Mouse (Mus musculus): ENCODE results near the gene Ifih1. TPM values are rescaled to one million over a fixed set of nuclear protein-coding genes. Genes with fewer than 3 reads are reported as not detected.
A peak's percentile ranks its signal among the peaks of the same experiment; 100 is the strongest.

The Ifih1 gene
- polyA plus RNA-seq (2012) = 0.08 TPM in 2 replicates

DNA sequence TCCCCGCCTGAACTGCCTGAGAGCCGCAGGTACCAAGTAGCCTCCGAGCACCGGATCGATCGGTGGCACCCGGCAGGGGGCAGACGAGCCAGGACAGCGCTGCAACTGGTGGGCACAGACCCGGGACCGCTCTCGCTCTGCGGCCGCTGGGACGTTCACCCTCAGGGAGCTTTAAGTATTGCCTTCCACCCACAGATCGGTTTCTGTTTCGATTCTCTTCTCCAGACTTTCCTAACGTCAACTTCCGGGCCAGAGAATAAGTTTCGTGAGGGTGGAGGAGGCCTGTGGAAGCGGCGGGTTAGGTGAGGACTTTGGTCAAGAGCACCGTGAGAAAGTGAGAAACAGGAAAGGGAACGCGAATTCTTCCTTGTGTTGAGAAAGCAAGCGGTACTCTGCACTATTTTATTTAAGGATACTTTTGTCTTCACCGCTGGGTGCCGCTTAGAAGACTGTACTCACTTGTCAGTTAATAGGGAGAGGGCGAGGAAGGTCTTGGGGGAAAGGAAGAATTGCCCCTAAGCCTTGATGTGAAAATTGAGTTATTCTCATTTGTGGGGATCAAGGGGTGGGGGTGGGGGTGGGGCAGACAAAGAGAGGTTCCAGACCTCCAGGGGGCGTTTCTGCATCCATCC lies at the start of gene Ifih1:
TSS of gene Ifih1 (minus strand) at position 242 of the 632 bp plus-strand sequence.
- Histone ChIP-seq H3K4me1 (ENCODE audit: control insufficient read depth) (peaks cover 25% of the 10 kb centered on the region), H3K27me3 (ENCODE audit: control insufficient read depth) (no peaks in the 10 kb centered on the region), H3K36me3 (ENCODE audit: control insufficient read depth) (no peaks in the 10 kb centered on the region), H3K9me3 (ENCODE audit: control insufficient read depth, low read length) (no peaks in the 10 kb centered on the region), H3K4me3 (replicated peaks) (peak within 1 kb of the TSS; percentile 75)
- TF ChIP-seq GATA1 (IDR thresholded peaks at IDR 0.05; ENCODE audit: low read length) (no peak), TAL1 (IDR thresholded peaks at IDR 0.05; ENCODE audit: low read length) (no peak)

DNA sequence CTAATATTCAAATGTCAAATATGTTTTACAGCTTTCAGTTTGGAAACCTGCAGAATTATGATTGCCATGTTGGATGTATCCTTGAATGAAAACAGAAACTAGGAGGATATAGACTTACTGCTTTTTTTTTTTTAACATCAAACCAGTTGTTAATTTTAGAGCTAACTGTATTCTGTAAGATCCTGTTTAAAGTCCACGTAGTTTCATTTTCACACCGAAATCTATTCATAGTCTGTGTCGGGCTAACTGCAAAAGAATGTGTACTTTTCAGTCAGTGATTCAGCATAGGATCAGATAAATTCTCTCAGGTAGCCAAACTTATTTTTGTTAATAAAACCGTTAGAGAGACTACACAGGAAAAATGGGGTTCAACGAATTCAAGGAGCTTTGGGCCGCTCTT lies 39.9 kb upstream of the Ifih1 start:
- Histone ChIP-seq H3K9me3 (ENCODE audit: control insufficient read depth, low read length) (no peaks in the 10 kb centered on the region), H3K27me3 (ENCODE audit: control insufficient read depth) (no peaks in the 10 kb centered on the region), H3K4me3 (replicated peaks) (no peak overlapping the region), H3K4me1 (ENCODE audit: control insufficient read depth) (no peaks in the 10 kb centered on the region), H3K36me3 (ENCODE audit: control insufficient read depth) (no peaks in the 10 kb centered on the region)
- no peak for TF ChIP-seq GATA1 (IDR thresholded peaks at IDR 0.05; ENCODE audit: low read length)
- TF ChIP-seq TAL1 (IDR thresholded peaks at IDR 0.05; ENCODE audit: low read length) = no peak

DNA sequence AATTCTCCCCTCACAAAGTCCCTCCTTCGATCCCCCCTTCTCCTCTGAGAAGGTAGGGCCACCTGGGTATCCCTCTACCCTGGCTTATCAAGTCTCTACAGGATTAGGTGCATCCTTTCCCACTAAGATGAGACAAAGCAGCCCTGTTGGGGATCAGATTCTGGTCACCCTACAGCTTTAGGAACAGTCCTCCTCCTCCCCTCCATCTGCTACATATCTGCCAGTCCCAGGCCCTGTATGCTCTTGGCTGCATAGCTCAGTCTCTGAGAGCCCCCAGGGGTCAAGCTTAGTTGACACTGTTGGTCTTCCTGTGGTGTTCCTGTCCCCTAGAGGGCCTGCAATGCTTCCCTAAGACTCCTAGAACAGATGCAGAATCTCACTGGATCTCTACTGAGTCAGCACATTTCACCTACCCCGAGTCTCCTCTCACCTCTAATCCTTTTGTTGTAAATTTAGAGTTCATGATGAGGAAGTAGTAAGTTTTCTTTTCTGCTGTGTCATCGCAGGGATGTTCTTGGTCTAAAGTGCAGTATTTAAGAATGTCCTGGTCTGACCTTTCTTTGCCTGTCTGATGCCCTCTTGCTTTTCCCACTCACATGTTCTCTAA lies 39.0 kb upstream of the Ifih1 start:
- Histone ChIP-seq H3K27me3 (ENCODE audit: control insufficient read depth) (no peaks in the 10 kb centered on the region), H3K36me3 (ENCODE audit: control insufficient read depth) (no peaks in the 10 kb centered on the region), H3K4me1 (ENCODE audit: control insufficient read depth) (no peaks in the 10 kb centered on the region), H3K4me3 (replicated peaks) (no peak overlapping the region), H3K9me3 (ENCODE audit: control insufficient read depth, low read length) (no peaks in the 10 kb centered on the region)
- TF ChIP-seq GATA1 (IDR thresholded peaks at IDR 0.05; ENCODE audit: low read length) (no peak), TAL1 (IDR thresholded peaks at IDR 0.05; ENCODE audit: low read length) (no peak)

DNA sequence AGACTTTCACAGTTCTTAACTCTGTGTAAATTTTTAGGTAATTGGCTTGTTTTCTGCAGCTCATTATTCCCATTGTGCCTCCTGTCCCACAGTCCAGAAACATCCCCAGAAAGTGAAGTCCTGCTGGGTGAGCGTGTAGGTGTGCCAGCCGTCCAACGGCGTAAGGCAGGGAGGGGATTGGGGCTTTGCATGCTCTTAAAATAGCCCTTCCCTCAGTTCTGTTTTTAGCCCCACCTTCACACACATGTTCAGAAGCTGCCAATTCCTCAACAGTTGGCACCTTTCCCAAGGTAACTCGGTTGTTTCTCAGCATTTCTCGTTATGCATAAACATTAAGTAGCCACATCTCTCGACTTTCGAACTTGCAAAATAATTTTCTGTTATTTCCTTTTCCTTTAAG lies 35.6 kb upstream of the Ifih1 start:
- TF ChIP-seq TAL1 (IDR thresholded peaks at IDR 0.05; ENCODE audit: low read length) (no peak), GATA1 (IDR thresholded peaks at IDR 0.05; ENCODE audit: low read length) (no peak)
- Histone ChIP-seq H3K9me3 (ENCODE audit: control insufficient read depth, low read length) (no peaks in the 10 kb centered on the region), H3K36me3 (ENCODE audit: control insufficient read depth) (no peaks in the 10 kb centered on the region), H3K27me3 (ENCODE audit: control insufficient read depth) (no peaks in the 10 kb centered on the region), H3K4me3 (replicated peaks) (no peak overlapping the region), H3K4me1 (ENCODE audit: control insufficient read depth) (no peaks in the 10 kb centered on the region)

DNA sequence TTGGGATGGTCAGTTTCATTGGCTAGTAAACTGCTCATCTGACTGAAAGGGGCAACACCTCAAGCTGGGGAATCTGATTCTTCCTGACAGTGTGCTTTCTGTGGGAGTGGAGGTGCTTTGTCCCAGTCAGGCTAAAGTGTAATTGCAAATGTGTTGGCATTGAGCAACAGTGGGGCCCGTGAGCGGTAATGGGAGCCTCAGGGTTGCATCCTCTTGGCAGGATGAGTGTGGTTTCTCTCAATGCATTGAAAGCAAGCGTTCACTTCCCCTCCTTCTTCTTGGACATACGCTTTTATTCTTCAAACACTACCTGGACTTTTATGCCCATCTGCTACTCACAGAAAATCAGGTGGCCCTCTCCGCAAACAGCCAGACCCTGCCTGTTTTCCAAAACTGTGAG lies 26.7 kb upstream of the Ifih1 start:
- peaks cover 2% of the 10 kb centered on the region for H3K4me1 ChIP-seq (ENCODE audit: control insufficient read depth)
- H3K27me3 ChIP-seq (ENCODE audit: control insufficient read depth) = no peaks in the 10 kb centered on the region
- no peaks in the 10 kb centered on the region for H3K36me3 ChIP-seq (ENCODE audit: control insufficient read depth)
- TF ChIP-seq TAL1 (IDR thresholded peaks at IDR 0.05; ENCODE audit: low read length) = no peak
- no peak for TF ChIP-seq GATA1 (IDR thresholded peaks at IDR 0.05; ENCODE audit: low read length)
- no peaks in the 10 kb centered on the region for H3K9me3 ChIP-seq (ENCODE audit: control insufficient read depth, low read length)
- no peak overlapping the region for H3K4me3 ChIP-seq (replicated peaks)

DNA sequence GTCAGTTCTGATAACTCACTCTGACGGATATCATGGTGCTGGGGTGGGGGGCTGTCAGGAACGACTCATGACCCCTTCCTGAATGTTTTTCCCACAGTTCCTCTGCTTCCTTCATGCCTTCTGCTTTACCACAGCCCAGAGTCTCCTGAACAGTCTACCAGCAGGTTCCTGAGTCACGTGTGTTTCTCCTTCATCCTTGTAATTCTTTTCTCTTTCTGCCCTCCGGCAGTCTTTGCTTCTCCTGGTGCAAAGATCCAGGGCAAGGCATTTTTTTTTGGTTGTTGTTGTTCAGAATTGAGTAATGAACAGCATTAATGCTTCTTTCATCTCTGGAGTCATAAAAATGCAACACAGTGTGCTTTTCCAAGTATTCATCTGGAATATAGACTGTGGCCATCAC lies 24.7 kb upstream of the Ifih1 start:
- Histone ChIP-seq H3K9me3 (ENCODE audit: control insufficient read depth, low read length) (no peaks in the 10 kb centered on the region), H3K4me1 (ENCODE audit: control insufficient read depth) (peaks cover 2% of the 10 kb centered on the region), H3K36me3 (ENCODE audit: control insufficient read depth) (no peaks in the 10 kb centered on the region), H3K27me3 (ENCODE audit: control insufficient read depth) (no peaks in the 10 kb centered on the region), H3K4me3 (replicated peaks) (no peak overlapping the region)
- TF ChIP-seq TAL1 (IDR thresholded peaks at IDR 0.05; ENCODE audit: low read length) (no peak), GATA1 (IDR thresholded peaks at IDR 0.05; ENCODE audit: low read length) (no peak)

DNA sequence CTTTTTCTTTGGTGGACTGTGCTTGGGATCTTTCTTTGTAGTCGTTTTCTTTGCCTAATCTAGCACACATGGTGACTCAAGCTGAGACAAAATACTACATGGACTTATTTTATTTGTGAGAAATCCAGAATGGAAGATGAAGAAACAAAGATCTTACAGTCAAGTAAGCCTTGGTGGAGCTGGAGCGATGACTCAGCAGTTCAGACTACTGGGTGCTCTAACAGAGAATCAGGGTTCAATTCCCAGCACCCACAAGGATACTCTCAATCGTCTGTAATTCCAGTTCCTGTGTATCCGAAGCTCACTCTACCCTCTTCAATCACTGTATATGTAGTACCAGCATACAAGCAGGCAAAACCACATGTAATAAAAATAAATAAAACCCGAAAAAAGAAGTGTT lies 24.2 kb upstream of the Ifih1 start:
- H3K4me1 ChIP-seq (ENCODE audit: control insufficient read depth) = peaks cover 2% of the 10 kb centered on the region
- no peaks in the 10 kb centered on the region for H3K27me3 ChIP-seq (ENCODE audit: control insufficient read depth)
- no peaks in the 10 kb centered on the region for H3K9me3 ChIP-seq (ENCODE audit: control insufficient read depth, low read length)
- no peaks in the 10 kb centered on the region for H3K36me3 ChIP-seq (ENCODE audit: control insufficient read depth)
- TF ChIP-seq GATA1 (IDR thresholded peaks at IDR 0.05; ENCODE audit: low read length) (no peak), TAL1 (IDR thresholded peaks at IDR 0.05; ENCODE audit: low read length) (no peak)
- H3K4me3 ChIP-seq (replicated peaks) = no peak overlapping the region

DNA sequence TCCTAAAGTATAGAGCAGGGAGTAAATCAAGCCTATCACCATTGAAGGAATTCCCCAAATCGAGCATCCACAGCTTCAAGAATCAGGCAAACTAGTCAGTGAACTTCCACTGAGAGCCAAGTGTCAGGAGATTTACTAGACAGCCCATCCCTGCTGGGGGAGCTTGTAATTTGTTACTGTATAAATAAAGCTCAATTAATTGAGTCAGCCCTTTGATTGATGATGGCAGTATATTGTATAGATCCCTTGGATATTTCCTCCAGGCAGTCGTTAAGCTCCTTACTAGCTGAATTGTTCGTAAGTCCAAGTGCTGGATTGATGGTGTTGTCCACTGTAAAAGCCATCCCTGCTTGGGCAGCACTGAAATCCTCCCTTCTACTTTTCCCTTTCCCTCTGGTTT lies 23.8 kb upstream of the Ifih1 start:
- Histone ChIP-seq H3K36me3 (ENCODE audit: control insufficient read depth) (no peaks in the 10 kb centered on the region), H3K4me3 (replicated peaks) (no peak overlapping the region), H3K4me1 (ENCODE audit: control insufficient read depth) (peaks cover 2% of the 10 kb centered on the region), H3K9me3 (ENCODE audit: control insufficient read depth, low read length) (no peaks in the 10 kb centered on the region), H3K27me3 (ENCODE audit: control insufficient read depth) (peaks cover 2% of the 10 kb centered on the region)
- TF ChIP-seq TAL1 (IDR thresholded peaks at IDR 0.05; ENCODE audit: low read length) = no peak
- TF ChIP-seq GATA1 (IDR thresholded peaks at IDR 0.05; ENCODE audit: low read length) = no peak

DNA sequence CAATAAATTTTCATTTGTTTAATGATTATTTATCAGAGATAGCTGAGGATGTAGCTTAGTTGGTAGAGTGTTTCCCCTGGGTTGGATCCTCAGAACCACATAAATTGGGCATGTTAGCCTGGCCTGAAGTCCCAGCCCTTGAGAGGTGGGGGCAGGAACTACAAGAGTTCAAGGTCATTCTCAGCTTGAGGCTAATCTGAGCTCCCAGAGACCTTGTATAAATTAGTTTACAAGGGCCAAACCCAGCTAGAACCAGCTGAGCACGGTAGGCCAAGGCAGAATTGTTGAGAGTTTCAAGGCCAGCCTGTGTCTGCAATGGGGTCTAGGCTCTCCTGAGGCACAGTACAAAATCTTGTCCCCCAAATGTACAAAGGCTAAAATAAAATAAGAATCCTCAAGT lies 19.5 kb upstream of the Ifih1 start:
- TF ChIP-seq TAL1 (IDR thresholded peaks at IDR 0.05; ENCODE audit: low read length) = no peak
- no peak for TF ChIP-seq GATA1 (IDR thresholded peaks at IDR 0.05; ENCODE audit: low read length)
- no peak overlapping the region for H3K4me3 ChIP-seq (replicated peaks)

More for the DNA sequence above, 19.5 kb upstream of the Ifih1 start:
- Histone ChIP-seq H3K27me3 (ENCODE audit: control insufficient read depth) (peaks cover 9% of the 10 kb centered on the region), H3K36me3 (ENCODE audit: control insufficient read depth) (no peaks in the 10 kb centered on the region), H3K9me3 (ENCODE audit: control insufficient read depth, low read length) (no peaks in the 10 kb centered on the region), H3K4me1 (ENCODE audit: control insufficient read depth) (peaks cover 13% of the 10 kb centered on the region)

Measured in erythroblast, embryonic 14.5 days (primary cell).